Mouse (Mus musculus): Measurements from ENCODE around the gene Otp.

DNA sequence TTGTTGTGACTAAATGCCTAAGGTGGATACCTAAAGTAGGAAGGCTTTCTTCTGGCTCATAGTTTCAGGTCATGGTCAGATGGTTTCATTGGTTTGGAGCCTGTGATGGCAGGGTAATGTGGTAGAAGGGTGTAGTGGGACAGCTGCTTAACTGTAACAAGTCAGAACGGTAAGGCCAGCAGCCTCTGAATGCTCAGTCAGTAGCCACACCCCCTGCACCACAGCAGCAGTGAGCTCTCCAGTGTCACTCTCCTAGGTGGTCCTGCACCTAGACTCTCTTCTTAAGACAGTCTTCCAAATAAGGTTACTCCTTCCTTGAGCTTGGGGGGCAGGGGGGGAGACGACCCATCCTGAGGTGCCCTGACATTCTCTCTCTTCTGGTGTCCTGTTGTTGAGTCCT lies 47.6 kb upstream of the Otp start:
- no peak for TF ChIP-seq CTCF (IDR thresholded peaks at IDR 0.05; ENCODE audit: borderline replicate concordance, insufficient read depth, low read length)
- no peak for TF ChIP-seq POLR2A (IDR thresholded peaks at IDR 0.05; ENCODE audit: low read depth, low read length)
